Mouse (Mus musculus): ENCODE results near the gene Medag. TPM values are rescaled to one million over a fixed set of nuclear protein-coding genes. Genes with fewer than 3 reads are reported as not detected.

Gene Medag
- polyA plus RNA-seq, 1 experiment: 0.76 TPM

DNA sequence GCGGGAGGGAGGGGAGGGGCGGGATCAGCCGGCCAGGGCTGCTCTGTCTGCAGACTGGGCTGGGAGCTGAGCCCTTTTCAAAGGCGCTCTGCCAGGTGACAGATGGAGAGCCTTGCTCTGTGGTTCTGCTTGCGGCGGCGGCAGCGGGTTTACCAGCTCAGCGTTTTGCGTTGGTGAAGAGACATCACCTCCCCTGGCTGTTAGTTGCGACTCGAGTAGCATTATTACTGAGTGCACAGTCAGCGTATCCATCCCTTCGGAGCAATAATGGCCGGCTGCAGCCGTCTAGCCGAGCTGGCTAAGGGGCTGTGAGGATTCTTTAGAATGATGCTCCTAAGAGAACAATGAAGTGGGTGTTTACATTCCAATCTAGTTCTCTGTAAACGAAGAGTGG is 28.6 kb downstream of the Medag start:
- 2% methylated on average over 18 of the region's 18 CpGs for WGBS
- Histone ChIP-seq H3K27ac (ENCODE audit: insufficient read depth, low read depth, low read length) (no peak overlapping the region), H3K27me3 (ENCODE audit: control insufficient read depth, insufficient read depth, low read length) (peaks cover 4% of the 10 kb centered on the region; the same call in 1 of the 2 replicates), H3K4me3 (ENCODE audit: low read depth, low read length) (peak overlapping the region; percentile 44), H3K4me1 (ENCODE audit: control insufficient read depth, insufficient read depth, insufficient read length, low read length) (peaks cover 3% of the 10 kb centered on the region), H3K36me3 (ENCODE audit: control insufficient read depth, insufficient read depth, low read length) (no peaks in the 10 kb centered on the region)
- TF ChIP-seq CTCF (IDR thresholded peaks at IDR 0.05; ENCODE audit: extremely low read depth, insufficient read length, insufficient replicate concordance, low read depth, low read length) (no peak), POLR2A (IDR thresholded peaks at IDR 0.05; ENCODE audit: low read depth, low read length) (no peak)

DNA sequence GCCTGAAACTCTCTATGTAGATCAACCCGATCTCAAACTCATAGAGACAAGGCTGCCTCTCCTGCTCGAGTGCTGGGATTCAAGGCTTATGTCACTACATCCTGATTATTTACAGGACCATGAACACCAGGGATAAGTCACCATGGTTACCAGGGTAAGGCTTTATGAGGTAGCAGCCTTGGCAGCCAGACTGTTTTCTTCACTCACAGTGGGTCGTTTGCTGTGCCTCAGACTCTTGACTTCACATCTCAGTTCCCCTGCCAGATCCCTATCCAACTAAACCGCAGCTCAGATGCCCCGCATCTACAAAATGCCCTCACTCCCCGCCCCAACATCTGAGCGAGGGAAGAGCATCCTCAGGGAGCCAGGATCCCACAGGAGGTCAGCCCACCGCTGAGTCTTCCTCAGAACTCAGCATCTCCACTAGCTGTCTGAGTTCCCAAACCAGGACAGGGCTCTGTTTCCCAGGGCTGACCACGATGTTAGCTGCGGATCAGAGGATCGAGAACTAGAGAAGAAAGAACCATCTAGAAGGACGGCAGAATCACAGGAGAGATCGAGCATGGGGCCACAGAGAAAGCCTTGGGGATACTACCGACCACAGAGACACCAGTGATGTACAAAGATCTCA is 30.2 kb downstream of the Medag start:
- no peak for TF ChIP-seq CTCF (IDR thresholded peaks at IDR 0.05; ENCODE audit: extremely low read depth, insufficient read length, insufficient replicate concordance, low read depth, low read length)
- no peak for TF ChIP-seq POLR2A (IDR thresholded peaks at IDR 0.05; ENCODE audit: low read depth, low read length)
- H3K36me3 ChIP-seq (ENCODE audit: control insufficient read depth, insufficient read depth, low read length): no peaks in the 10 kb centered on the region
- no peak overlapping the region for H3K27ac ChIP-seq (ENCODE audit: insufficient read depth, low read depth, low read length)
- WGBS: 62% methylated on average over 14 of the region's 14 CpGs
- H3K27me3 ChIP-seq (ENCODE audit: control insufficient read depth, insufficient read depth, low read length): peaks cover 4% of the 10 kb centered on the region; the same call in 1 of the 2 replicates
- no peak overlapping the region for H3K4me3 ChIP-seq (ENCODE audit: low read depth, low read length)
- H3K4me1 ChIP-seq (ENCODE audit: control insufficient read depth, insufficient read depth, insufficient read length, low read length): peaks cover 3% of the 10 kb centered on the region

DNA sequence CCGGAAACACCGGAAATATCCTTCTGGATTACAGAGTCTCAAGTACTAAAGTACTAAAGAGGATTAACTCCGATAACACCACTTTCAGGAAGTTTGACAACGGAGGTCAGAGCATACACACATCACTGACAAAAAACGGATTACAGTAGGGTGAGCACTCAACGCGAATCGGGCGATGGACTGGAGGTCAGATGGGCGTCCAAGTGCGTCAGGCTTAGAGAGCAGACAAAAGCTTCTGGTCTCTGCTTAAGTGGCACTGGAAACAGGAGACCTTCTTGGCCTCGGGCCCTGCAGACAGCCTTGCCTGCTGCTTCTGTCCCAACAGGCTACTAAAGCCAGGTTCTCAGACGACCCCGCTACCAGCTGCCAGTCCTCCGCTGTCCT is 30.7 kb downstream of the Medag start:
- TF ChIP-seq POLR2A (IDR thresholded peaks at IDR 0.05; ENCODE audit: low read depth, low read length): no peak
- TF ChIP-seq CTCF (IDR thresholded peaks at IDR 0.05; ENCODE audit: extremely low read depth, insufficient read length, insufficient replicate concordance, low read depth, low read length): no peak
- H3K27me3 ChIP-seq (ENCODE audit: control insufficient read depth, insufficient read depth, low read length): peaks cover 4% of the 10 kb centered on the region; the same call in 1 of the 2 replicates
- no peaks in the 10 kb centered on the region for H3K36me3 ChIP-seq (ENCODE audit: control insufficient read depth, insufficient read depth, low read length)
- no peak overlapping the region for H3K4me3 ChIP-seq (ENCODE audit: low read depth, low read length)
- H3K27ac ChIP-seq (ENCODE audit: insufficient read depth, low read depth, low read length): no peak overlapping the region
- peaks cover 3% of the 10 kb centered on the region for H3K4me1 ChIP-seq (ENCODE audit: control insufficient read depth, insufficient read depth, insufficient read length, low read length)
- 70% methylated on average over 15 of the region's 15 CpGs for WGBS

DNA sequence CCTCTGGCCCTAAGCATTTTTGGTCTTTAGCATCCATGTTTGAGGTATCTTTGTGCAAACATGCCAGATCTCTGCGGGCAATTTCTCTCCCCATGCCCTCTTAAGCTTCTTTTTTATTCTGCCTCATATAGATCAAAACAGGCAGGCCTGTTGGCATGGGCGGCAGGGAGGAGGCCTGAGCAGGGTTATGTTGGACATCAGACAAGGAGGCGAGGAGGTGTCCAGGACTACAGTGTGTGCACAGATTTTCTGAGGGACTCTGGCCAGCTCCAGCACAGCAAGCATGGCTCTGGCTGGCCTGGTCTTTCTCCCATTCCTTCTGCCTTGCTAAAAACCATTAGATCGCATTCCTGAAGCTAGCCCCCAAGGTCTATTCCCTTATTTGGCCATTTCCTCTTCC is 32.9 kb downstream of the Medag start:
- WGBS: 79% methylated on average over 4 of the region's 4 CpGs
- Histone ChIP-seq H3K36me3 (ENCODE audit: control insufficient read depth, insufficient read depth, low read length) (no peaks in the 10 kb centered on the region), H3K4me1 (ENCODE audit: control insufficient read depth, insufficient read depth, insufficient read length, low read length) (peaks cover 2% of the 10 kb centered on the region), H3K27ac (ENCODE audit: insufficient read depth, low read depth, low read length) (no peak overlapping the region), H3K4me3 (ENCODE audit: low read depth, low read length) (no peak overlapping the region), H3K27me3 (ENCODE audit: control insufficient read depth, insufficient read depth, low read length) (peaks cover 4% of the 10 kb centered on the region; the same call in 1 of the 2 replicates)
- no peak for TF ChIP-seq POLR2A (IDR thresholded peaks at IDR 0.05; ENCODE audit: low read depth, low read length)
- TF ChIP-seq CTCF (IDR thresholded peaks at IDR 0.05; ENCODE audit: extremely low read depth, insufficient read length, insufficient replicate concordance, low read depth, low read length): no peak

DNA sequence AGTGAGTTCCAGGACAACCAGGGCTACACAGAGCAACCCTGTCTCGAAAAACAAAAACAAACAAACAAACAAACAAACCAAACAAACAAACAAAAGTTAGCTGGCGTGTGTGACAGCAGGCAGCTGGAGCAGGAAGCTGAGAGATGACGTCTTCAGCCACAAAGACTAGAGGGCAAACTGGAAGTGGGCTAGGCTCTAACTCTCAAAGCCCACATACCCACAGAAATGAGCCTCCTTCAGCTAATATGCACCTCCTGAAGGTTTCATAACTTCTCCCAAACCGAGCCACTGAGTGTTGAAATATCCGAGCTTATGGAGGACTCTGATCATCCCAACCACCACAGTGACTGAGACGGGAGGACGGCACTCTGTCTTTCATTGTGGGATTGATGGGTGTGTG is 34.9 kb downstream of the Medag start:
- WGBS: 72% methylated on average over 7 of the region's 7 CpGs
- Histone ChIP-seq H3K4me1 (ENCODE audit: control insufficient read depth, insufficient read depth, insufficient read length, low read length) (no peaks in the 10 kb centered on the region), H3K27ac (ENCODE audit: insufficient read depth, low read depth, low read length) (no peak overlapping the region), H3K4me3 (ENCODE audit: low read depth, low read length) (no peak overlapping the region), H3K27me3 (ENCODE audit: control insufficient read depth, insufficient read depth, low read length) (no peaks in the 10 kb centered on the region), H3K36me3 (ENCODE audit: control insufficient read depth, insufficient read depth, low read length) (no peaks in the 10 kb centered on the region)
- TF ChIP-seq CTCF (IDR thresholded peaks at IDR 0.05; ENCODE audit: extremely low read depth, insufficient read length, insufficient replicate concordance, low read depth, low read length) (no peak), POLR2A (IDR thresholded peaks at IDR 0.05; ENCODE audit: low read depth, low read length) (no peak)

DNA sequence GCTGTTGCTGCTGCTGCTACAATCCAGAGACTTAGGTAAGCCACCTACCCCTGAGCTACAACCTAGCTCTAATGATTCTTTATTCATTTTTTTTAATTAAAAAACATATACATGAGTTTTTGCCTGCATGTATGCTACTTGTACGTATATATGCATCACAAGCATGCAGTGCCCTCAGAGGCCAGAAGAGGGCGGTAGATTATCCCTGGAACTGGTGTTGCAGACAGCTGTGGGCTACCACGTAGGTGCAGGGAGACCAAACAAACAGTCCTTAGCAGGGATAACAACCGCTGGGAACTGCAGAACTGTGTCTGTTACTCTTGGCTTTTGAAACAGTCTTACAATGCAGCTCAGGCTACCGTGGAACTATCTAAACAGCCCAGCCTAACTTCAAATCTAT is 36.2 kb downstream of the Medag start:
- Histone ChIP-seq H3K27me3 (ENCODE audit: control insufficient read depth, insufficient read depth, low read length) (no peaks in the 10 kb centered on the region), H3K4me3 (ENCODE audit: low read depth, low read length) (no peak overlapping the region), H3K36me3 (ENCODE audit: control insufficient read depth, insufficient read depth, low read length) (no peaks in the 10 kb centered on the region), H3K4me1 (ENCODE audit: control insufficient read depth, insufficient read depth, insufficient read length, low read length) (no peaks in the 10 kb centered on the region), H3K27ac (ENCODE audit: insufficient read depth, low read depth, low read length) (no peak overlapping the region)
- TF ChIP-seq CTCF (IDR thresholded peaks at IDR 0.05; ENCODE audit: extremely low read depth, insufficient read length, insufficient replicate concordance, low read depth, low read length) (peak; percentile 20; the same call in 1 of the 2 replicates), POLR2A (IDR thresholded peaks at IDR 0.05; ENCODE audit: low read depth, low read length) (no peak)
- WGBS: 84% methylated on average over 5 of the region's 5 CpGs

DNA sequence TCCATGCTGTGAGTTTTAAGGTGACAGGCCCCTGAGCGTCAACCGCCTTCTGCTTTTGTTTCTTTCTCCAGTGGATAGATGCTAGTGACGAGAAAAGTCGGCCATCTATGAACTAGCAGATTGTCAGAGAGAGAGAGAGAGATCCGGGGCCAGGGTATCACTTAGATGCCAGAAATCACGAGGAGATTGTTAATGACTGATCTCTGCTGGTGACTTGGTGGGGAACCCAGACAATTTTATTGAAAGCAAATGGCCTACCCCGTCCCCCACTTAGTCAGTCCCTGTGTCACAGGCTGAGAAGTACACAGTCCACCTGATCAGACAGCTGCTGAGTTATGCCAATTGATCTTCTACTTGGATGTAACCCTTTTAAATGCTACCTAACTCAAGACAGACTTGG is 37.9 kb downstream of the Medag start:
- Histone ChIP-seq H3K4me3 (ENCODE audit: low read depth, low read length) (no peak overlapping the region), H3K36me3 (ENCODE audit: control insufficient read depth, insufficient read depth, low read length) (no peaks in the 10 kb centered on the region), H3K4me1 (ENCODE audit: control insufficient read depth, insufficient read depth, insufficient read length, low read length) (no peaks in the 10 kb centered on the region), H3K27ac (ENCODE audit: insufficient read depth, low read depth, low read length) (no peak overlapping the region), H3K27me3 (ENCODE audit: control insufficient read depth, insufficient read depth, low read length) (no peaks in the 10 kb centered on the region)
- WGBS: 87% methylated on average over 7 of the region's 7 CpGs
- TF ChIP-seq CTCF (IDR thresholded peaks at IDR 0.05; ENCODE audit: extremely low read depth, insufficient read length, insufficient replicate concordance, low read depth, low read length) (no peak), POLR2A (IDR thresholded peaks at IDR 0.05; ENCODE audit: low read depth, low read length) (no peak)

All from small intestine, adult 2 months (tissue).